In genomic region chr4:125282154-125282973, GRCm38 (mm10) we compare ENCODE assay signal across 8 mouse cellular contexts.
DNase-seq lines count a peak whose midpoint lies in the region; ATAC-seq and TF ChIP-seq lines count a peak whose summit lies in the region.

No protein-coding gene starts in this region.

- TF ChIP-seq CTCF in liver, postnatal 0 days (IDR thresholded peaks at IDR 0.05; ENCODE audit: low read depth): no peak

- no peak overlapping the region for H3K4me3 ChIP-seq in liver, postnatal 0 days (ENCODE audit: low read depth, low read length)
- H3K4me3 ChIP-seq in intestine, embryonic 15.5 days (replicated peaks): no peak overlapping the region
- peak overlapping the region; percentile 0; the same call in 1 of the 2 replicates for H3K4me3 ChIP-seq in neural tube, embryonic 13.5 days

- no peak for TF ChIP-seq EP300 in liver, postnatal 0 days (IDR thresholded peaks at IDR 0.05; ENCODE audit: low read depth)

- H3K4me1 ChIP-seq in liver, postnatal 0 days (ENCODE audit: insufficient read depth): no peaks in the 10 kb centered on the region
- no peaks in the 10 kb centered on the region for H3K4me1 ChIP-seq in intestine, embryonic 15.5 days (replicated peaks)
- H3K4me1 ChIP-seq in neural tube, embryonic 13.5 days (replicated peaks): peaks cover 28% of the 10 kb centered on the region

- 15% methylated on average over 21 of the region's 21 CpGs for WGBS in liver, postnatal 0 days (ENCODE audit: insufficient replicate concordance)
- 12% methylated on average over 21 of the region's 21 CpGs for WGBS in intestine, embryonic 15.5 days
- 10% methylated on average over 21 of the region's 21 CpGs for WGBS in neural tube, embryonic 13.5 days

- H3K9me3 ChIP-seq in liver, postnatal 0 days (ENCODE audit: low read length): no peaks in the 10 kb centered on the region
- no peaks in the 10 kb centered on the region for H3K9me3 ChIP-seq in intestine, embryonic 15.5 days
- no peaks in the 10 kb centered on the region for H3K9me3 ChIP-seq in neural tube, embryonic 13.5 days

- H3K4me2 ChIP-seq in liver, postnatal 0 days (ENCODE audit: low read depth, low read length): no peak overlapping the region
- H3K4me2 ChIP-seq in intestine, embryonic 15.5 days (replicated peaks): no peak overlapping the region
- peak overlapping the region; percentile 35 for H3K4me2 ChIP-seq in neural tube, embryonic 13.5 days

- no peaks in the 10 kb centered on the region for H3K36me3 ChIP-seq in liver, postnatal 0 days (replicated peaks; ENCODE audit: insufficient read depth, low read length)
- H3K36me3 ChIP-seq in intestine, embryonic 15.5 days: no peaks in the 10 kb centered on the region
- H3K36me3 ChIP-seq in neural tube, embryonic 13.5 days: no peaks in the 10 kb centered on the region

- no peaks in the 10 kb centered on the region for H3K27me3 ChIP-seq in liver, postnatal 0 days (ENCODE audit: insufficient read depth, low read length)
- no peaks in the 10 kb centered on the region; the same call in none of the 2 replicates for H3K27me3 ChIP-seq in intestine, embryonic 15.5 days (replicated peaks)
- H3K27me3 ChIP-seq in neural tube, embryonic 13.5 days: peaks cover 4% of the 10 kb centered on the region

- no peak for ATAC-seq in liver, postnatal 0 days
- ATAC-seq in intestine, embryonic 15.5 days: peak; percentile 72
- peak; percentile 86 for ATAC-seq in neural tube, embryonic 13.5 days (ENCODE audit: low read depth)

- H3K9ac ChIP-seq in liver, postnatal 0 days (replicated peaks): no peak overlapping the region
- H3K9ac ChIP-seq in intestine, embryonic 15.5 days: no peak overlapping the region
- no peak overlapping the region for H3K9ac ChIP-seq in neural tube, embryonic 13.5 days

- peak; percentile 10 for DNase-seq in liver
- no peak for DNase-seq in liver, postnatal 0 days
- peak; percentile 68 to 69 for DNase-seq in cerebellum, postnatal 36 days
- DNase-seq in frontal cortex, postnatal 36 days (ENCODE audit: low spot score in 2 of 2): peak; percentile 67 to 79
- peak; percentile 45 to 79 for DNase-seq in left cerebral cortex, adult 9 months (ENCODE audit: low spot score in 2 of 2)
- no peak for DNase-seq in urinary bladder, adult 18-20 months (ENCODE audit: low spot score in 2 of 2)

- no peak overlapping the region for H3K27ac ChIP-seq in liver, postnatal 0 days (ENCODE audit: low read depth)
- no peak overlapping the region for H3K27ac ChIP-seq in intestine, embryonic 15.5 days
- H3K27ac ChIP-seq in neural tube, embryonic 13.5 days (replicated peaks): peak overlapping the region; percentile 59

Comparison
In these comparisons a context has a peak if more than half of its experiments do, and no peak if none do; other contexts are left out.
1. DNase-seq: peak in liver (single experiment), cerebellum, postnatal 36 days (2 of 2), frontal cortex, postnatal 36 days (2 of 2) and left cerebral cortex, adult 9 months (2 of 2); none in liver, postnatal 0 days (single experiment) and urinary bladder, adult 18-20 months (0 of 2).